Mouse (Mus musculus): ENCODE measurements around the gene Mrpl37. TPM values are rescaled to one million over a fixed set of nuclear protein-coding genes. Genes with fewer than 3 reads are reported as not detected.

Gene Mrpl37
- total and polyA plus RNA-seq, 2 experiments from 2014 or later = 59.2 to 79.7 TPM

DNA sequence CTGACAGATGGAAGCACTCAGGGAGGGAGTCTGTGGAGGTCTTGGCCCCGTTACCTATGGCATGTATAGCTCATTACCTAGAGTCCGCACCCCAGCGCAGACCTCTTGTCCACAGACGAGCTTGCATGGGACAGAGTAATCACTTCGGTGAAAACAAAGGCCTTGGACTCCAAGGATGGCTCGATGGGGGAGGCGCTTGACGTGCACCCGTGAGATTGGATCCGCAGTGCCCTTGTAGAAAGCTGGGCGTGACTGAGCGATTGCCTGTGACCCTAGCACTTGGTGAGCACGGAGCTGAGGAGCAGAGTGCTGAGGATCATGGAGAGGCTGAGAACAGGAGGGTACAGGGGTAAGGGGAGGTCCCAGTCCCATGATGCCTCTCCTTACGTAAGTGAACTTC is 25.0 kb upstream of the Mrpl37 start:
- Histone ChIP-seq H3K9me3 (ENCODE audit: low read length) (no peaks in the 10 kb centered on the region), H3K4me2 (ENCODE audit: low read depth, low read length) (no peak overlapping the region), H3K4me3 (ENCODE audit: low read length) (no peak overlapping the region), H3K4me1 (ENCODE audit: insufficient read depth, low read length) (0 out of 2 replicates have a peak, but pooled peaks cover 7% of the 10 kb centered on the region), H3K27me3 (ENCODE audit: insufficient read depth, low read length) (no peaks in the 10 kb centered on the region), H3K9ac (replicated peaks; ENCODE audit: low read length) (no peak overlapping the region), H3K27ac (no peak overlapping the region), H3K36me3 (ENCODE audit: insufficient read depth, low read length) (no peaks in the 10 kb centered on the region)
- no peak for DNase-seq (ENCODE audit: low spot score)
- TF ChIP-seq CTCF (IDR thresholded peaks at IDR 0.05; ENCODE audit: low read depth) = no peak
- no peak for ATAC-seq
- 78% methylated on average over 14 of the region's 14 CpGs for WGBS

DNA sequence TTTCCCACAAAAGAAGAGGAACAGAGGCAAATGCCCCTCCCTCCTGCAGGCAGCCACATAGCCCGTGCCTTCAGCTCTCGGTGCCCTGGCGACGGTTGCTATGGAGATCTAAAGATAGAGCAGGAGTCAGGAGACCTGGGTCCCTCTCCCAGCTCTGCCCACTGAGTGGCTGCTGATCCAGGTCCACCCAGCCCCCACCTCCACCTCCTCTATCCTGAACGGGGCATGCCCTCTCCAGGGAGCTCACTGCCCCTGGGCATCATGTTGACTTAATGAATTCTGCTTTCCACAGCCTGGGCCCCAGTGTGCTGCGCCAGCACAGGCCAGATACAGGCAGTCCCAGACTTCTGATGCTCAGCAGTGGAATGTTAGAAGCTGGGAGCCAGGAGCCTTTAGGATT is 18.2 kb upstream of the Mrpl37 start:
- Histone ChIP-seq H3K36me3 (ENCODE audit: insufficient read depth, low read length) (no peaks in the 10 kb centered on the region), H3K4me1 (ENCODE audit: insufficient read depth, low read length) (peaks cover 17% of the 10 kb centered on the region), H3K27me3 (ENCODE audit: insufficient read depth, low read length) (no peaks in the 10 kb centered on the region), H3K4me3 (ENCODE audit: low read length) (no peak overlapping the region), H3K9ac (replicated peaks; ENCODE audit: low read length) (no peak overlapping the region), H3K9me3 (ENCODE audit: low read length) (no peaks in the 10 kb centered on the region), H3K27ac (peak overlapping the region; percentile 74), H3K4me2 (ENCODE audit: low read depth, low read length) (no peak overlapping the region)
- peak; percentile 86 for DNase-seq (ENCODE audit: low spot score)
- 6% methylated on average over 6 of the region's 6 CpGs for WGBS
- peak; percentile 94 for ATAC-seq
- no peak for TF ChIP-seq CTCF (IDR thresholded peaks at IDR 0.05; ENCODE audit: low read depth)

DNA sequence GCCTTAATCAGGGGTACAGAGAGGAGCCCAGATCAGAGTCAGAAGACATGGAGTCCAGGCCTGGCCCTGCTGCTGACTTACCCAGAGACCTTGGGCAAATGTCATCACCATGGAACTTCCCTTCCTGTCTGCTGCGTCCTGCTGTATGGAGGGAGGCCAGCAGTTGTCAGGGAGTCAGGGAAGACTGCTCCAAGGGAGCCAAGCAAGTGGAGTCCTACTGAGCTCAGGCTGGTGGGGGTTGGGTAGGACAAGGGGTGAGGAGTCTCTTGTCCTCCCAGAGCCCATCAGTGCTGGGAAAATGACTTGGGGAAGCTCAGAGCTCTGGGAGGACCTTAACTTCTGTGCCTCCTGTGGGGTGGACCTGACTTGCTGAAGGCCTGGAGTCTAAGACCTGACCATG is 17.7 kb upstream of the Mrpl37 start:
- Histone ChIP-seq H3K27me3 (ENCODE audit: insufficient read depth, low read length) (no peaks in the 10 kb centered on the region), H3K4me1 (ENCODE audit: insufficient read depth, low read length) (peaks cover 17% of the 10 kb centered on the region), H3K27ac (peak overlapping the region; percentile 74), H3K36me3 (ENCODE audit: insufficient read depth, low read length) (no peaks in the 10 kb centered on the region), H3K9ac (replicated peaks; ENCODE audit: low read length) (no peak overlapping the region), H3K9me3 (ENCODE audit: low read length) (no peaks in the 10 kb centered on the region), H3K4me2 (ENCODE audit: low read depth, low read length) (no peak overlapping the region), H3K4me3 (ENCODE audit: low read length) (no peak overlapping the region)
- 11% methylated on average over 1 of the region's 1 CpGs for WGBS
- TF ChIP-seq CTCF (IDR thresholded peaks at IDR 0.05; ENCODE audit: low read depth) = no peak
- ATAC-seq (peak; percentile 76), DNase-seq (ENCODE audit: low spot score) (peak; percentile 41)

DNA sequence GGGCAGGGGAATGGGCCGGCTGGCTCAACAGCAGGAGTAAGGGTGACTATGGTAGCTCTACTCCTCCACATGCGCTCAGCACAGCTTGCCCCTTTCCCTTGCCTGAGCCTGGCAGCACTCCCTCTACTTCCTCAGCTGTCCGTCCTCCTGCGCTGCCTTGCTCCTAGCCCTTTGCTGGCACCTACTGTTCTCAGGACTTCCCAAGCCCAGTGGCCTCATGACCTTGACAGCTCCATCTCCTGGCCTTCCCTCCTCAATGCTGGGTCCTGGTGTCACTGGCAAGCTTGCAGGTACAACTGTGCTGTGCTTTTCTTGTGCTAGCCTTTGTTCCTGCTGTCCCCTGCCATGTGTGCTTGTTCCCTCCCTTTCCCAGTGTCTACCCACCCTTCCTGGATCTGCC is 16.5 kb upstream of the Mrpl37 start:
- Histone ChIP-seq H3K4me2 (ENCODE audit: low read depth, low read length) (no peak overlapping the region), H3K27ac (no peak overlapping the region), H3K36me3 (ENCODE audit: insufficient read depth, low read length) (no peaks in the 10 kb centered on the region), H3K4me3 (ENCODE audit: low read length) (no peak overlapping the region), H3K27me3 (ENCODE audit: insufficient read depth, low read length) (no peaks in the 10 kb centered on the region), H3K4me1 (ENCODE audit: insufficient read depth, low read length) (peaks cover 17% of the 10 kb centered on the region), H3K9ac (replicated peaks; ENCODE audit: low read length) (no peak overlapping the region), H3K9me3 (ENCODE audit: low read length) (no peaks in the 10 kb centered on the region)
- WGBS = 73% methylated on average over 4 of the region's 4 CpGs
- ATAC-seq (no peak), DNase-seq (ENCODE audit: low spot score) (no peak)
- no peak for TF ChIP-seq CTCF (IDR thresholded peaks at IDR 0.05; ENCODE audit: low read depth)

DNA sequence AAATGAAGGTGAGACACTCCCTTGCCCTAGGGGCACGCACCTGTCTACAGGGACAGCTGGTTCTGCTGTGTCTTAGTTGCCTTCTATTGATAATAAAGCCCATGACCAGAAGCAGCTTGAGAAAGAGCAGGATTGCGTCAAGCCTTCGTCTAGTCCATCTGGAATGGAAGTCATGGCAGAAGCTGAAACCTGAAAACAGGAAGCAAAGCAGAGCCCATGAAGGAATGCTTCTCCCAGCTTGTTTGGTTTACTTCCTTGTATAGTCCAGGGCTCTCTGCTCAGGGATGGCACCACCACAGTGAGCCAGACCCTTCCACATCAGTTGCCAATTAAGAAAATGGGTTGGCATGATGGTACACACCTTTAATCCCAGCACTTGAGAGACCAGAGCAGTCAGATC is 15.5 kb upstream of the Mrpl37 start:
- Histone ChIP-seq H3K36me3 (ENCODE audit: insufficient read depth, low read length) (no peaks in the 10 kb centered on the region), H3K4me3 (ENCODE audit: low read length) (no peak overlapping the region), H3K27me3 (ENCODE audit: insufficient read depth, low read length) (no peaks in the 10 kb centered on the region), H3K4me1 (ENCODE audit: insufficient read depth, low read length) (peaks cover 17% of the 10 kb centered on the region), H3K27ac (no peak overlapping the region), H3K9me3 (ENCODE audit: low read length) (no peaks in the 10 kb centered on the region), H3K9ac (replicated peaks; ENCODE audit: low read length) (no peak overlapping the region), H3K4me2 (ENCODE audit: low read depth, low read length) (no peak overlapping the region)
- TF ChIP-seq CTCF (IDR thresholded peaks at IDR 0.05; ENCODE audit: low read depth) = no peak
- 93% methylated on average over 3 of the region's 3 CpGs for WGBS
- no peak for ATAC-seq
- DNase-seq (ENCODE audit: low spot score) = no peak

DNA sequence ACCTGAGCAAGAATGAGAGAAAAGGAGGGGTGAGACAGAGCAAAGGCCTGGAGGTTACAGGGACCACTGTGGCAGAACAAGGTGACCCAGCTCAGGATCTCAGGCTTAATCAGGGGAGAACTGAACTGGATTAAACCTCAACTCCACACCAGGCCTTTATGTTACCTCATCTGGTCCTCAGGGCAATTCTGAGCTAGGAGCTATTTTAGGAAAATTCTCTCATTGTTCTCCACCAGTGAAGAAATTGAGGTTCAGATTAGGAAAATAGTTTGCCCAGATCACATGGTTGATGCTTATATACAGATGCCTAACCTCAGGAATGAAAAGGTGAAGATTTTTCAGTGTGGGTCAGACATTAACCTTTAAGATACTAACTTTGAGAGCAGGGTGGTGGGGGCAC is 13.0 kb upstream of the Mrpl37 start:
- Histone ChIP-seq H3K4me1 (ENCODE audit: insufficient read depth, low read length) (peaks cover 12% of the 10 kb centered on the region), H3K27ac (no peak overlapping the region), H3K4me3 (ENCODE audit: low read length) (no peak overlapping the region), H3K4me2 (ENCODE audit: low read depth, low read length) (no peak overlapping the region), H3K27me3 (ENCODE audit: insufficient read depth, low read length) (no peaks in the 10 kb centered on the region), H3K36me3 (ENCODE audit: insufficient read depth, low read length) (no peaks in the 10 kb centered on the region), H3K9ac (replicated peaks; ENCODE audit: low read length) (no peak overlapping the region), H3K9me3 (ENCODE audit: low read length) (no peaks in the 10 kb centered on the region)
- no peak for TF ChIP-seq CTCF (IDR thresholded peaks at IDR 0.05; ENCODE audit: low read depth)
- DNase-seq (ENCODE audit: low spot score) = no peak
- no peak for ATAC-seq

DNA sequence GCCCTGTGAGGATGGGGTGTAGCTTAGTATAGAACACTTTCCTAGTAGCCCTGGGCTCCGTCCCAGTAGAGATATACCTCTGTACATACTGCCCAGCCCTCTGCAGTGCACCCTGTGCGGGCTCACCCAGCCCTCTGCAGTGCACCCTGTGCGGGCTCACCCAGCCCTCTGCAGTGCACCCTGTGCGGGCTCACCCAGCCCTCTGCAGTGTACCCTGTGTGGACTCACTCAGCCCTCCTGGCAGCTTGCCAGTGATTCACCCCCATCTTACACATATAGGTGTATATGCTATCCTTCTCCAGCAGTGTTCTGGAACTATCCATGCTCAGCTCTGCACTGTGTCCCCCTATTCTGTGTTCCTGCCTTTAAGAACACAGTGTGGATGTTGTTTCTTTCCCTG is 12.2 kb upstream of the Mrpl37 start:
- Histone ChIP-seq H3K4me1 (ENCODE audit: insufficient read depth, low read length) (peaks cover 4% of the 10 kb centered on the region), H3K27me3 (ENCODE audit: insufficient read depth, low read length) (no peaks in the 10 kb centered on the region), H3K9ac (replicated peaks; ENCODE audit: low read length) (no peak overlapping the region), H3K9me3 (ENCODE audit: low read length) (no peaks in the 10 kb centered on the region), H3K4me2 (ENCODE audit: low read depth, low read length) (no peak overlapping the region), H3K4me3 (ENCODE audit: low read length) (no peak overlapping the region), H3K27ac (no peak overlapping the region), H3K36me3 (ENCODE audit: insufficient read depth, low read length) (no peaks in the 10 kb centered on the region)
- TF ChIP-seq CTCF (IDR thresholded peaks at IDR 0.05; ENCODE audit: low read depth) = no peak
- DNase-seq (ENCODE audit: low spot score) (no peak), ATAC-seq (peak; percentile 28; the same call in 1 of the 2 replicates)
- WGBS = 84% methylated on average over 4 of the region's 4 CpGs

Data from hindbrain, postnatal 0 days (tissue).